Mouse (Mus musculus): ENCODE data around the gene Tob1.

DNA sequence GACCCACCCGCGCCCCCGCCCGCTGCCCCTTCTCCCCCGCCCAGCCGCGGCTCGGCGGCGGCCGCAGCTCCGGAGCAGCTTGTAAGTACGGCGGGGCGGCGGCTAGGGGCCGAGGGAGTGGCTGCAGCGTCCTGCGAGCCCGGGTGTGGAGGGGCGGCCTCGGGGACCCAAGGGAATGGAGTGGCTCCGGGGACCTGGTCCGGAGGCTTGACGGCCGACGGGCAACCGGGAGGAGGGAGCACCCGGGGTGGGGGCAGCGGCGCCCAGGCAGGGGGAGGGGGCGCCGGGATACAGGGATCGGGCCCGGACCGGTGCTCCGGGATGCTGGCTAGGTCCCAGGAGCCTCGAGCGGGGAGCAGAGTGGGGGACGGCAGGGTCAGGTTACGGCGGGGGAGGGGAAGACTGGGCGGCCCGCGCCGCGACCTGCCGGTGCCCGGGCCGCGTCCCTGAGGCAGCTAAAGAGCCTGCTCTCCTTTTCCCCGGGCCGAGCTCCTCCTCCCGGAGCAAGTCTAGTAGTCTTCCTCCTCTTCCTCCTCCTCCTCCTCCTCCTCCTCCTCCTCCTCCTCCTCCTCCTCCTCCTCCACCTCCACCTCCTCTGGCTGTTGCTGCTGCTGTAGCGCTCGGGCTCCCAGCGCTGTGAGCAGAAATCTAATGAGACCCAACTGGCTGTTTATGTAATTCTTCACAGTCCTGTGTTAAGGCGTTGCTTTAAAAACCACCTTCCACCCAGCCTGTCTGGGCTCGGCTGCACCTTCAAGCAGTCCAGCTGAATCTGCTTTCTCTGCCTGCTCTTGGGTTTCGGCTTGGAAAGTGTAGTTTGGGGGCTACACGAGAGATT, 616 bp downstream of the Tob1 start:
- TF ChIP-seq CTCF (IDR thresholded peaks at IDR 0.05; ENCODE audit: extremely low read depth, insufficient read depth, low read length) (no peak), POLR2A (IDR thresholded peaks at IDR 0.05; ENCODE audit: extremely low read depth, insufficient read depth, low read length) (peak; percentile 43; the same call in 1 of the 2 replicates)

All from cortical plate, adult 2 months (tissue).